Mouse (Mus musculus): ENCODE measurements around the gene Poc1b.

GRCm38 (mm10) chr10:99126225-99126624 is 19.4 kb downstream of the Poc1b start, which contains the start of gene Phxr2:
- TF ChIP-seq CTCF (IDR thresholded peaks at IDR 0.05; ENCODE audit: low read depth, low read length) = no peak
- TF ChIP-seq POLR2A (IDR thresholded peaks at IDR 0.05; ENCODE audit: borderline replicate concordance, low read depth, low read length) = no peak
